Mouse (Mus musculus) midbrain, embryonic 15.5 days (tissue): Measurements from ENCODE around the gene Efnb3. TPM values are rescaled to one million over a fixed set of nuclear protein-coding genes. Genes with fewer than 3 reads are reported as not detected.

Experiments
- ATAC-seq: fragments of 200-750 bp; cut with Nextera tagmentation; replicated peaks from 2 replicates; pipeline ENCODE4 v1.8.0; 2017; ENCODE audit warnings: moderate TSS enrichment
- H3K27ac ChIP-seq: fragments of 300-500 bp; sonication (generic); 2 replicates; pipeline ENCODE4 v1.5.1; 2015; ENCODE audit warnings: mild to moderate bottlenecking, inconsistent platforms
- H3K27me3 ChIP-seq: fragments of 300-500 bp; sonication (generic); replicated peaks from 2 replicates; pipeline ENCODE4 v1.6.1; 2015; ENCODE audit warnings: inconsistent platforms
- H3K36me3 ChIP-seq: fragments of 300-500 bp; sonication (generic); replicated peaks from 2 replicates; pipeline ENCODE4 v1.6.1; 2015; ENCODE audit warnings: inconsistent platforms
- H3K4me1 ChIP-seq: fragments of 300-500 bp; sonication (generic); 2 replicates; pipeline ENCODE4 v1.6.1; 2015; ENCODE audit warnings: inconsistent platforms
- H3K4me2 ChIP-seq: fragments of 300-500 bp; sonication (generic); 2 replicates; pipeline ENCODE4 v1.6.1; 2015; ENCODE audit warnings: inconsistent platforms, mild to moderate bottlenecking, moderate library complexity
- H3K4me3 ChIP-seq: fragments of 300-500 bp; sonication (generic); 2 replicates; pipeline ENCODE4 v1.5.1; 2015; ENCODE audit warnings: mild to moderate bottlenecking, inconsistent platforms
- H3K9ac ChIP-seq: fragments of 300-500 bp; sonication (generic); 2 replicates; pipeline ENCODE4 v1.6.1; 2015; ENCODE audit warnings: mild to moderate bottlenecking, inconsistent platforms
- H3K9me3 ChIP-seq: fragments of 300-500 bp; sonication (generic); 2 replicates; pipeline ENCODE4 v1.6.1; 2016; ENCODE audit warnings: inconsistent platforms
- WGBS: fragments of 180-500 bp; shearing (Covaris S2); methylation state at CpG from one replicate; pipeline ENCODE4 v1.1.7; 2015; ENCODE audit warnings: mixed read lengths; 5-methylcytosine and 5-hydroxymethylcytosine counted together
- microRNA-seq: library from miRNA; unstranded; fragments of <30 nt; microRNA quantifications from one replicate; pipeline ENCODE4, GENCODE M21; 2016
- polyA plus RNA-seq: library from polyadenylated mRNA; unstranded; fragments of >200 nt; fragmentation: Nextera tagmentation; extraction: Ambion mirVana; gene quantifications from 2 replicates; pipeline ENCODE4 v1.2.1, GENCODE M21; 2015

Efnb3 gene
- polyA plus RNA-seq, 1 experiment from 2014 or later, result 178 TPM

- Histone ChIP-seq H3K4me2 (no peak overlapping the region), H3K9me3 (no peaks in the 10 kb centered on the region), H3K9ac (no peak overlapping the region), H3K4me3 (no peak overlapping the region), H3K36me3 (no peaks in the 10 kb centered on the region), H3K27ac (no peak overlapping the region), H3K27me3 (no peaks in the 10 kb centered on the region), H3K4me1 (peaks cover 8% of the 10 kb centered on the region)
- ATAC-seq, result no peak
- 86% methylated on average over 9 of the region's 9 CpGs for WGBS
These were observed 38.4 kb downstream of the Efnb3 start for GRCm38 (mm10) chr11:69521526-69522149.

- ATAC-seq, result no peak
- H3K4me2 ChIP-seq, result no peak overlapping the region
- no peak overlapping the region for H3K27ac ChIP-seq
- H3K9ac ChIP-seq, result no peak overlapping the region
- H3K4me3 ChIP-seq, result no peak overlapping the region
- 71% methylated on average over 4 of the region's 4 CpGs for WGBS
- H3K27me3 ChIP-seq, result no peaks in the 10 kb centered on the region
- no peaks in the 10 kb centered on the region for H3K4me1 ChIP-seq
- H3K9me3 ChIP-seq, result no peaks in the 10 kb centered on the region
- H3K36me3 ChIP-seq, result no peaks in the 10 kb centered on the region
These were observed 40.0 kb downstream of the Efnb3 start for GRCm38 (mm10) chr11:69519976-69520375.

- no peak overlapping the region for H3K4me3 ChIP-seq
- no peaks in the 10 kb centered on the region for H3K36me3 ChIP-seq
- H3K9ac ChIP-seq, result no peak overlapping the region
- no peak overlapping the region for H3K4me2 ChIP-seq
- H3K27me3 ChIP-seq, result no peaks in the 10 kb centered on the region
- no peak overlapping the region for H3K27ac ChIP-seq
- WGBS, result 69% methylated on average over 3 of the region's 3 CpGs
- H3K4me1 ChIP-seq, result no peaks in the 10 kb centered on the region
- no peak for ATAC-seq
- no peaks in the 10 kb centered on the region for H3K9me3 ChIP-seq
These were observed 43.3 kb downstream of the Efnb3 start for GRCm38 (mm10) chr11:69516661-69517060.

- Histone ChIP-seq H3K36me3 (no peaks in the 10 kb centered on the region), H3K4me1 (no peaks in the 10 kb centered on the region), H3K9me3 (no peaks in the 10 kb centered on the region), H3K27ac (no peak overlapping the region), H3K27me3 (no peaks in the 10 kb centered on the region), H3K9ac (no peak overlapping the region), H3K4me3 (no peak overlapping the region), H3K4me2 (no peak overlapping the region)
- 76% methylated on average over 15 of the region's 15 CpGs for WGBS
- ATAC-seq, result no peak
These were observed 43.8 kb downstream of the Efnb3 start for GRCm38 (mm10) chr11:69516151-69516640.

- no peak overlapping the region for H3K4me3 ChIP-seq
- H3K9me3 ChIP-seq, result no peaks in the 10 kb centered on the region
- no peaks in the 10 kb centered on the region for H3K4me1 ChIP-seq
- no peak overlapping the region for H3K27ac ChIP-seq
- H3K27me3 ChIP-seq, result no peaks in the 10 kb centered on the region
- H3K4me2 ChIP-seq, result no peak overlapping the region
- H3K9ac ChIP-seq, result no peak overlapping the region
- WGBS, result 11% methylated on average over 6 of the region's 6 CpGs
- no peaks in the 10 kb centered on the region for H3K36me3 ChIP-seq
- 0 out of 2 replicates have a peak, but pooled peaks have one; percentile 62 for ATAC-seq
These were observed 46.2 kb downstream of the Efnb3 start for GRCm38 (mm10) chr11:69513840-69514239.

- no peak for ATAC-seq
- Histone ChIP-seq H3K36me3 (no peaks in the 10 kb centered on the region), H3K9me3 (no peaks in the 10 kb centered on the region), H3K9ac (no peak overlapping the region), H3K27me3 (no peaks in the 10 kb centered on the region), H3K4me2 (no peak overlapping the region), H3K27ac (no peak overlapping the region), H3K4me3 (no peak overlapping the region), H3K4me1 (no peaks in the 10 kb centered on the region)
- WGBS, result 60% methylated on average over 7 of the region's 7 CpGs
These were observed 49.1 kb downstream of the Efnb3 start for GRCm38 (mm10) chr11:69510796-69511496.

Small RNA genes lying within 50 kb of the gene (microRNA-seq; reads per million reads assigned to microRNA genes)
- not detected for gene Gm27493

Other genes with a start within 250 kb of the Efnb3 start
- gene Cntrob, start 236.4 kb downstream of the Efnb3 start, polyA plus RNA-seq, result 22.1 and 22.2 TPM in 2 replicates
- gene Trappc1, start 236.2 kb downstream of the Efnb3 start, polyA plus RNA-seq, result 182 and 184 TPM in 2 replicates
- gene Kcnab3, start 233.9 kb downstream of the Efnb3 start, polyA plus RNA-seq, result 4.1 and 4.9 TPM in 2 replicates
- 278 and 308 TPM in 2 replicates for gene Rnf227, start 219.7 kb downstream of the Efnb3 start, polyA plus RNA-seq
- 98.2 and 102 TPM in 2 replicates for gene Chd3, start 190.8 kb downstream of the Efnb3 start, polyA plus RNA-seq
- 96.8 and 101 TPM in 2 replicates for gene Naa38, start 164.7 kb downstream of the Efnb3 start, polyA plus RNA-seq
- 32.7 and 33.5 TPM in 2 replicates for gene Cyb5d1, start 164.6 kb downstream of the Efnb3 start, polyA plus RNA-seq
- gene Tmem88, start 162.0 kb downstream of the Efnb3 start, polyA plus RNA-seq, result 6.5 and 7.0 TPM in 2 replicates
- gene Kdm6b, start 146.5 kb downstream of the Efnb3 start, polyA plus RNA-seq, result 41.3 and 45.3 TPM in 2 replicates
- 4.5 and 5.7 TPM in 2 replicates for gene Dnah2, start 11.1 kb downstream of the Efnb3 start, polyA plus RNA-seq
- gene Wrap53, start 20.1 kb upstream of the Efnb3 start, polyA plus RNA-seq, result 21.4 and 23.2 TPM in 2 replicates
- 60.4 and 70.1 TPM in 2 replicates for gene Trp53, start 20.2 kb upstream of the Efnb3 start, polyA plus RNA-seq
- gene Atp1b2, start 45.7 kb upstream of the Efnb3 start, polyA plus RNA-seq, result 60.0 and 60.9 TPM in 2 replicates
- not detected in 2 replicates for gene Shbg, start 57.7 kb upstream of the Efnb3 start, polyA plus RNA-seq
- gene Sat2, start 61.8 kb upstream of the Efnb3 start, polyA plus RNA-seq, result 23.5 and 24.9 TPM in 2 replicates
- 40.6 and 47.0 TPM in 2 replicates for gene Fxr2, start 72.8 kb upstream of the Efnb3 start, polyA plus RNA-seq
- 0.20 TPM in 1 of 2 replicates, not detected in the other for gene Sox15, start 95.1 kb upstream of the Efnb3 start, polyA plus RNA-seq
- gene Mpdu1, start 102.4 kb upstream of the Efnb3 start, polyA plus RNA-seq, result 99.9 and 108 TPM in 2 replicates
- 9.4 and 10.4 TPM in 2 replicates for gene Cd68, start 105.9 kb upstream of the Efnb3 start, polyA plus RNA-seq
- 460 and 473 TPM in 2 replicates for gene Eif4a1, start 112.2 kb upstream of the Efnb3 start, polyA plus RNA-seq
- gene Senp3, start 121.9 kb upstream of the Efnb3 start, polyA plus RNA-seq, result 116 and 122 TPM in 2 replicates
- 0.37 and 0.68 TPM in 2 replicates for gene Tnfsf13, start 125.6 kb upstream of the Efnb3 start, polyA plus RNA-seq
- 2.0 and 2.4 TPM in 2 replicates for gene Tnfsf12, start 135.6 kb upstream of the Efnb3 start, polyA plus RNA-seq
- gene Tnfsfm13, start 135.9 kb upstream of the Efnb3 start, polyA plus RNA-seq, result 1.2 and 1.8 TPM in 2 replicates
- gene Polr2a, start 198.4 kb upstream of the Efnb3 start, polyA plus RNA-seq, result 15.9 and 17.4 TPM in 2 replicates
- 0.17 and 0.26 TPM in 2 replicates for gene Slc35g3, start 201.8 kb upstream of the Efnb3 start, polyA plus RNA-seq
- gene Zbtb4, start 205.7 kb upstream of the Efnb3 start, polyA plus RNA-seq, result 4.1 and 4.3 TPM in 2 replicates
- 0.98 and 1.2 TPM in 2 replicates for gene Chrnb1, start 235.7 kb upstream of the Efnb3 start, polyA plus RNA-seq
- gene Fgf11, start 241.7 kb upstream of the Efnb3 start, polyA plus RNA-seq, result 3.7 and 4.5 TPM in 2 replicates
- gene Tmem102, start 245.4 kb upstream of the Efnb3 start, polyA plus RNA-seq, result 0.74 and 0.86 TPM in 2 replicates